Mouse (Mus musculus): Measurements from ENCODE around the gene Pir. TPM values are rescaled to one million over a fixed set of nuclear protein-coding genes. Genes with fewer than 3 reads are reported as not detected.

Pir gene
- polyA plus RNA-seq, 1 experiment = 28.0 TPM

GRCm38 (mm10) chrX:164318554-164318953 is 49.4 kb downstream of the Pir start:
- Histone ChIP-seq H3K4me1 (ENCODE audit: control insufficient read depth, insufficient read depth, low read length) (no peaks in the 10 kb centered on the region), H3K9ac (ENCODE audit: low read depth, poor library complexity, severe bottlenecking) (no peak overlapping the region), H3K9me3 (replicated peaks; ENCODE audit: control insufficient read depth, insufficient read depth, low read length, poor library complexity, severe bottlenecking) (no peaks in the 10 kb centered on the region), H3K36me3 (ENCODE audit: control insufficient read depth, insufficient read depth, low read length, poor library complexity, severe bottlenecking) (no peaks in the 10 kb centered on the region), H3K27ac (ENCODE audit: insufficient read depth, low read length) (no peak overlapping the region), H3K27me3 (ENCODE audit: control insufficient read depth, insufficient read depth, low read length, poor library complexity, severe bottlenecking) (no peaks in the 10 kb centered on the region), H3K4me3 (ENCODE audit: low read depth, low read length) (no peak overlapping the region)
- TF ChIP-seq EP300 (IDR thresholded peaks at IDR 0.05; ENCODE audit: insufficient read depth, low read depth, low read length) (no peak), POLR2A (IDR thresholded peaks at IDR 0.05; ENCODE audit: insufficient read depth, low read length) (no peak), CTCF (IDR thresholded peaks at IDR 0.05; ENCODE audit: low read depth, low read length) (no peak)

DNA sequence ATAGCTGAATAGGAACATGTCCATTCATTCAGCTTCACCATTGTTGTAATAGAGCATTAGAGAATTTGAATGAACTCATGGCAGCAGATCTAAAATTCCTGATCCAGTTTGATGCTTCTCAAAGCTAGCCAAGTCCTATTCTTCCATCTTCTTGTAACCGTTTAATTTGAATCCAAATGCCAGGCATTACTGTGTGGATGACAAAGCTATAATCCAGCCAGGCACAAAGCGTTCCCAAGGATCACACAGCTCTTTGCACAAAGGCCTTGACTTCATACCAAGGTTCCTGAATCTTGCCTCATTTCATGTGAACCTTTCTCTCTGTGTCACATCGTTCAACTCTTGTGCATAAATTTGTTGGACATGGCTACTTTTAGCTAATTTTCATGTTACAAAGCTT is 50.9 kb downstream of the Pir start:
- H3K9ac ChIP-seq (ENCODE audit: low read depth, poor library complexity, severe bottlenecking) = no peak overlapping the region
- no peaks in the 10 kb centered on the region for H3K36me3 ChIP-seq (ENCODE audit: control insufficient read depth, insufficient read depth, low read length, poor library complexity, severe bottlenecking)
- no peaks in the 10 kb centered on the region for H3K9me3 ChIP-seq (replicated peaks; ENCODE audit: control insufficient read depth, insufficient read depth, low read length, poor library complexity, severe bottlenecking)
- no peaks in the 10 kb centered on the region for H3K4me1 ChIP-seq (ENCODE audit: control insufficient read depth, insufficient read depth, low read length)
- H3K4me3 ChIP-seq (ENCODE audit: low read depth, low read length) = no peak overlapping the region
- no peaks in the 10 kb centered on the region for H3K27me3 ChIP-seq (ENCODE audit: control insufficient read depth, insufficient read depth, low read length, poor library complexity, severe bottlenecking)
- H3K27ac ChIP-seq (ENCODE audit: insufficient read depth, low read length) = no peak overlapping the region
- TF ChIP-seq CTCF (IDR thresholded peaks at IDR 0.05; ENCODE audit: low read depth, low read length) (no peak), POLR2A (IDR thresholded peaks at IDR 0.05; ENCODE audit: insufficient read depth, low read length) (no peak), EP300 (IDR thresholded peaks at IDR 0.05; ENCODE audit: insufficient read depth, low read depth, low read length) (no peak)

DNA sequence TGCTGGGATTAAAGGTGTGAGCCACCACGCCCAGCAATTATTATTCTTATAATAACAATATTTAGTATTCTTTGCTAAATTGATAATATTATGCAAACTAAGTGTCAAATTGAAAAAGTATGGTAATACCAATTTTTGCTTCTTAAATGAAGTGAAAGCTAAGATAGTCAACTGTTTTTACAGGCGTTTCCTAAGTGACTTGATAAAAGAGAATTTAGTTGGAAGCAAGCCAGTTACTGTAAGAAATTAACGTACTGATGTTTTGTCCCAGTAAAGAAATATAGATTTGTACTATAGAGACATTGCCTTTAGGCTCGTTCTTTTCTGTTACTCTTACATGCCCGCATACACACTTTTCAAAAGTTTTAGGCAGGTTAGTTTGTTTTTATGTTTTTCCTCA is 53.3 kb downstream of the Pir start:
- Histone ChIP-seq H3K9ac (ENCODE audit: low read depth, poor library complexity, severe bottlenecking) (no peak overlapping the region), H3K36me3 (ENCODE audit: control insufficient read depth, insufficient read depth, low read length, poor library complexity, severe bottlenecking) (no peaks in the 10 kb centered on the region), H3K9me3 (replicated peaks; ENCODE audit: control insufficient read depth, insufficient read depth, low read length, poor library complexity, severe bottlenecking) (no peaks in the 10 kb centered on the region), H3K4me3 (ENCODE audit: low read depth, low read length) (no peak overlapping the region), H3K4me1 (ENCODE audit: control insufficient read depth, insufficient read depth, low read length) (no peaks in the 10 kb centered on the region), H3K27ac (ENCODE audit: insufficient read depth, low read length) (no peak overlapping the region), H3K27me3 (ENCODE audit: control insufficient read depth, insufficient read depth, low read length, poor library complexity, severe bottlenecking) (no peaks in the 10 kb centered on the region)
- no peak for TF ChIP-seq EP300 (IDR thresholded peaks at IDR 0.05; ENCODE audit: insufficient read depth, low read depth, low read length)
- no peak for TF ChIP-seq POLR2A (IDR thresholded peaks at IDR 0.05; ENCODE audit: insufficient read depth, low read length)
- TF ChIP-seq CTCF (IDR thresholded peaks at IDR 0.05; ENCODE audit: low read depth, low read length) = no peak

- Histone ChIP-seq H3K36me3 (ENCODE audit: control insufficient read depth, insufficient read depth, low read length, poor library complexity, severe bottlenecking) (no peaks in the 10 kb centered on the region), H3K9me3 (replicated peaks; ENCODE audit: control insufficient read depth, insufficient read depth, low read length, poor library complexity, severe bottlenecking) (no peaks in the 10 kb centered on the region), H3K4me1 (ENCODE audit: control insufficient read depth, insufficient read depth, low read length) (no peaks in the 10 kb centered on the region), H3K27me3 (ENCODE audit: control insufficient read depth, insufficient read depth, low read length, poor library complexity, severe bottlenecking) (no peaks in the 10 kb centered on the region), H3K27ac (ENCODE audit: insufficient read depth, low read length) (no peak overlapping the region), H3K4me3 (ENCODE audit: low read depth, low read length) (no peak overlapping the region), H3K9ac (ENCODE audit: low read depth, poor library complexity, severe bottlenecking) (no peak overlapping the region)
- no peak for TF ChIP-seq CTCF (IDR thresholded peaks at IDR 0.05; ENCODE audit: low read depth, low read length)
- TF ChIP-seq POLR2A (IDR thresholded peaks at IDR 0.05; ENCODE audit: insufficient read depth, low read length) = no peak
- no peak for TF ChIP-seq EP300 (IDR thresholded peaks at IDR 0.05; ENCODE audit: insufficient read depth, low read depth, low read length)
Measured at GRCm38 (mm10) chrX:164323391-164323913, 54.3 kb downstream of the Pir start.

DNA sequence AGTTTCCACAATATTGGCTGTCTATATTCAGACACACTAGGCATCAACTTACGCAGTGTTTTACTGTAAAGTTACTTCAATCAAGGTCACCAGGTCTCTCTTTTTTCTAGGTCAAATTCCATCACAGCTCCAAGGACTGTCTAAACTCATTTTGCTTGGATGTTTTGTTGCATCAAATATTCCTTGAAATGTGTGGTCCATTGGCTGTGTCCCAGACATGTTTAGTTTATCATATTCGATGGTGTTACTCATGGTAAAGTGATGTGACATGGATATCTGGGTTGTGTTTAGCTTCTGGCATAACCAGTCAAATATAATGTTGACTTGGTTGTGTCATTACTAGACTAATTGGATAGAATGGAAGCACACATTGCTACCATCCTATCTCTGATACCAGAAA is 61.2 kb downstream of the Pir start:
- H3K4me1 ChIP-seq (ENCODE audit: control insufficient read depth, insufficient read depth, low read length) = no peaks in the 10 kb centered on the region
- no peaks in the 10 kb centered on the region for H3K9me3 ChIP-seq (replicated peaks; ENCODE audit: control insufficient read depth, insufficient read depth, low read length, poor library complexity, severe bottlenecking)
- H3K27me3 ChIP-seq (ENCODE audit: control insufficient read depth, insufficient read depth, low read length, poor library complexity, severe bottlenecking) = no peaks in the 10 kb centered on the region
- no peak overlapping the region for H3K4me3 ChIP-seq (ENCODE audit: low read depth, low read length)
- no peaks in the 10 kb centered on the region for H3K36me3 ChIP-seq (ENCODE audit: control insufficient read depth, insufficient read depth, low read length, poor library complexity, severe bottlenecking)
- no peak overlapping the region for H3K27ac ChIP-seq (ENCODE audit: insufficient read depth, low read length)
- no peak overlapping the region for H3K9ac ChIP-seq (ENCODE audit: low read depth, poor library complexity, severe bottlenecking)
- TF ChIP-seq EP300 (IDR thresholded peaks at IDR 0.05; ENCODE audit: insufficient read depth, low read depth, low read length) (no peak), POLR2A (IDR thresholded peaks at IDR 0.05; ENCODE audit: insufficient read depth, low read length) (no peak), CTCF (IDR thresholded peaks at IDR 0.05; ENCODE audit: low read depth, low read length) (no peak)

DNA sequence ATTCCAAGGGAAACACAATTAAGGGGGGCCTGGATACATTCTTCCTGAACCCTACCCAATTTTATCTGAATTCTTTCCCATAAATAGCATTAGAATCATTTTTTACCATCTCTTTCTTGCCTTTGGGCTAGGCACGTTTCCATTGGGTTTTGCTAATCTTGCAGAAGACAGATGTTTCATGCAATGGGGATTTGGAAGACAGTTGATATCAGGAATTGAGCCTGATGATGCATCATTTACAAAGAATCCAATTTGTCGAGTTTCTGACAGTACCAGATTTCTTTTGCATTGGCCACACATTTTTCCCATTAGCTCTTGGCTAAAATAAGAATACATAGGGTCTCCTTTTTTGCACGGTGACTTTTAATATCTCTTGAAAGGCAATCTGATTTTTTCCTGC is 61.6 kb downstream of the Pir start:
- H3K4me1 ChIP-seq (ENCODE audit: control insufficient read depth, insufficient read depth, low read length) = no peaks in the 10 kb centered on the region
- H3K36me3 ChIP-seq (ENCODE audit: control insufficient read depth, insufficient read depth, low read length, poor library complexity, severe bottlenecking) = no peaks in the 10 kb centered on the region
- TF ChIP-seq CTCF (IDR thresholded peaks at IDR 0.05; ENCODE audit: low read depth, low read length) (no peak), EP300 (IDR thresholded peaks at IDR 0.05; ENCODE audit: insufficient read depth, low read depth, low read length) (no peak)
- no peak overlapping the region for H3K9ac ChIP-seq (ENCODE audit: low read depth, poor library complexity, severe bottlenecking)
- H3K9me3 ChIP-seq (replicated peaks; ENCODE audit: control insufficient read depth, insufficient read depth, low read length, poor library complexity, severe bottlenecking) = no peaks in the 10 kb centered on the region
- no peak overlapping the region for H3K27ac ChIP-seq (ENCODE audit: insufficient read depth, low read length)
- H3K4me3 ChIP-seq (ENCODE audit: low read depth, low read length) = no peak overlapping the region
- H3K27me3 ChIP-seq (ENCODE audit: control insufficient read depth, insufficient read depth, low read length, poor library complexity, severe bottlenecking) = no peaks in the 10 kb centered on the region
